Mouse (Mus musculus) megakaryocyte, adult 5-6 weeks (primary cell): ENCODE measurements at regions not wholly inside any gene's neighbourhood (a gene's known extent, or its start where the extent isn't known, plus 50 kb on each side); places are given as distances from the start of the nearest gene placed in this dataset.

Experiments used
- ATAC-seq: 2 replicates; pipeline ENCODE4 v1.8.0; 2016; ENCODE audit warnings: mild to moderate bottlenecking, inconsistent platforms; ENCODE audit not compliant: poor library complexity, severe bottlenecking

GRCm38 (mm10) chr10:44599331-44599963, 71.1 kb upstream of the Prdm1 start:
- ATAC-seq: peak; percentile 55; the same call in 1 of the 2 replicates

- ATAC-seq: peak; percentile 34
Observed at GRCm38 (mm10) chr10:44598615-44599014, 70.3 kb upstream of the Prdm1 start.

- ATAC-seq: peak; percentile 66; the same call in 1 of the 2 replicates
Observed at GRCm38 (mm10) chr10:44595932-44596331, 67.6 kb upstream of the Prdm1 start.

- no peak for ATAC-seq
Observed at GRCm38 (mm10) chr10:44589842-44590241, 61.5 kb upstream of the Prdm1 start.

GRCm38 (mm10) chr10:44589352-44589751, 61.1 kb upstream of the Prdm1 start:
- ATAC-seq: peak; percentile 96

GRCm38 (mm10) chr10:44582736-44583135, 54.4 kb upstream of the Prdm1 start:
- ATAC-seq: no peak
